Mouse (Mus musculus) small intestine, adult 2 months (tissue): ENCODE data around the gene Zfp638. TPM values are rescaled to one million over a fixed set of nuclear protein-coding genes. Genes with fewer than 3 reads are reported as not detected.

Experiments
- H3K27ac ChIP-seq: fragments of 200-500 bp; 2 replicates; pipeline ENCODE4 v1.5.1; 2012; ENCODE audit warnings: low read depth, low read length, control low read depth, inconsistent platforms; ENCODE audit not compliant: insufficient read depth
- H3K27me3 ChIP-seq: fragments of 200-500 bp; 2 replicates; pipeline ENCODE4 v1.6.1; 2012; ENCODE audit warnings: mild to moderate bottlenecking, moderate library complexity, low read length, inconsistent platforms; ENCODE audit not compliant: control insufficient read depth, insufficient read depth
- H3K36me3 ChIP-seq: fragments of 200-500 bp; 2 replicates; pipeline ENCODE4 v1.6.1; 2012; ENCODE audit warnings: mild to moderate bottlenecking, low read length, control low read depth, inconsistent platforms; ENCODE audit not compliant: control insufficient read depth, insufficient read depth
- H3K4me1 ChIP-seq: fragments of 200-500 bp; 2 replicates; pipeline ENCODE4 v1.6.1; 2012; ENCODE audit warnings: low read length, inconsistent platforms, mixed read lengths; ENCODE audit not compliant: control insufficient read depth, insufficient read depth, insufficient read length
- H3K4me3 ChIP-seq: fragments of 200-500 bp; 2 replicates; pipeline ENCODE4 v1.5.1; 2012; ENCODE audit warnings: low read depth, mild to moderate bottlenecking, control low read depth, inconsistent platforms, low read length, moderate library complexity
- CTCF ChIP-seq: fragments of 200-500 bp; IDR thresholded peaks from 2 replicates; pipeline ENCODE4 v1.5.1; 2012; ENCODE audit warnings: low read depth, mild to moderate bottlenecking, control low read depth, inconsistent platforms, low read length, moderate library complexity, mixed read lengths; ENCODE audit not compliant: insufficient replicate concordance, insufficient read length; ENCODE audit errors: extremely low read depth
- POLR2A ChIP-seq: fragments of 200-500 bp; IDR thresholded peaks from 2 replicates; pipeline ENCODE4 v1.6.1; 2012; ENCODE audit warnings: low read depth, mild to moderate bottlenecking, control low read depth, inconsistent platforms, low read length, moderate library complexity
- WGBS: fragments of 180-500 bp; shearing (Covaris S2); methylation state at CpG from one replicate; pipeline ENCODE4 v1.1.7; 2018; 5-methylcytosine and 5-hydroxymethylcytosine counted together
- polyA plus RNA-seq: library from polyadenylated mRNA; depleted of rRNA; stranded (reverse); fragments of >200 nt; gene quantifications from 2 replicates; pipeline ENCODE4 v1.2.3, GENCODE M21; 2012

The Zfp638 gene
- polyA plus RNA-seq, 1 experiment, result 2.9 TPM

GRCm38 (mm10) chr6:83942806-83943205 is 75.9 kb downstream of the Zfp638 start:
- peaks cover 26% of the 10 kb centered on the region for H3K36me3 ChIP-seq
- no peak overlapping the region for H3K27ac ChIP-seq
- TF ChIP-seq POLR2A (no peak), CTCF (no peak)
- H3K4me1 ChIP-seq, result no peaks in the 10 kb centered on the region
- WGBS, result 67% methylated on average over 13 of the region's 13 CpGs
- H3K4me3 ChIP-seq, result no peak overlapping the region
- H3K27me3 ChIP-seq, result no peaks in the 10 kb centered on the region

GRCm38 (mm10) chr6:83953603-83954002 is 86.7 kb downstream of the Zfp638 start:
- Histone ChIP-seq H3K4me1 (no peaks in the 10 kb centered on the region), H3K27me3 (no peaks in the 10 kb centered on the region), H3K27ac (no peak overlapping the region), H3K4me3 (no peak overlapping the region), H3K36me3 (peaks cover 19% of the 10 kb centered on the region)
- TF ChIP-seq CTCF (no peak), POLR2A (no peak)

- Histone ChIP-seq H3K27me3 (no peaks in the 10 kb centered on the region), H3K27ac (no peak overlapping the region), H3K4me3 (no peak overlapping the region), H3K4me1 (no peaks in the 10 kb centered on the region), H3K36me3 (peaks cover 32% of the 10 kb centered on the region)
- 92% methylated on average over 5 of the region's 5 CpGs for WGBS
- TF ChIP-seq POLR2A, result no peak
- TF ChIP-seq CTCF, result no peak
Observed at GRCm38 (mm10) chr6:83987642-83988041, 120.7 kb downstream of the Zfp638 start.

GRCm38 (mm10) chr6:84002716-84003115 is 135.8 kb downstream of the Zfp638 start:
- H3K4me3 ChIP-seq, result no peak overlapping the region
- TF ChIP-seq POLR2A (no peak), CTCF (no peak)
- no peaks in the 10 kb centered on the region for H3K36me3 ChIP-seq
- no peaks in the 10 kb centered on the region for H3K4me1 ChIP-seq
- 79% methylated on average over 1 of the region's 1 CpGs for WGBS
- no peak overlapping the region for H3K27ac ChIP-seq
- H3K27me3 ChIP-seq, result no peaks in the 10 kb centered on the region; the same call in 1 of the 2 replicates

GRCm38 (mm10) chr6:84004295-84004694 is 137.4 kb downstream of the Zfp638 start:
- Histone ChIP-seq H3K27me3 (peaks cover 11% of the 10 kb centered on the region), H3K27ac (no peak overlapping the region), H3K4me1 (no peaks in the 10 kb centered on the region), H3K36me3 (no peaks in the 10 kb centered on the region), H3K4me3 (no peak overlapping the region)
- TF ChIP-seq POLR2A, result no peak
- no peak for TF ChIP-seq CTCF
- WGBS, result 85% methylated on average over 4 of the region's 4 CpGs

- peak within 1 kb of the TSS; percentile 58 for H3K27ac ChIP-seq
- WGBS, result 1% methylated on average over 41 of the region's 41 CpGs
Observed at GRCm38 (mm10) chr6:84008363-84009171, 141.7 kb downstream of the Zfp638 start, which contains the start of gene Dysf. Gene Dysf (plus strand): TSS chr6:84008590.

GRCm38 (mm10) chr6:84009172-84009872 is 142.4 kb downstream of the Zfp638 start:
- H3K4me3 ChIP-seq, result peak overlapping the region; percentile 54; the same call in 1 of the 2 replicates
- 32% methylated on average over 8 of the region's 8 CpGs for WGBS

More at GRCm38 (mm10) chr6:84008363-84009171, 141.7 kb downstream of the Zfp638 start, which contains the start of gene Dysf:
- H3K4me1 ChIP-seq, result no peaks in the 10 kb centered on the region
- no peaks in the 10 kb centered on the region for H3K36me3 ChIP-seq
- TF ChIP-seq CTCF, result no peak
- no peak for TF ChIP-seq POLR2A
- peak within 1 kb of the TSS; percentile 54 for H3K4me3 ChIP-seq
- H3K27me3 ChIP-seq, result peaks cover 14% of the 10 kb centered on the region

More at GRCm38 (mm10) chr6:84009172-84009872, 142.4 kb downstream of the Zfp638 start:
- TF ChIP-seq POLR2A (no peak), CTCF (no peak)
- Histone ChIP-seq H3K4me1 (no peaks in the 10 kb centered on the region), H3K27ac (peak overlapping the region; percentile 58), H3K27me3 (peaks cover 14% of the 10 kb centered on the region), H3K36me3 (no peaks in the 10 kb centered on the region)
